Mouse (Mus musculus) hindbrain, embryonic 13.5 days (tissue): ENCODE results near the gene Scaf11. TPM values are rescaled to one million over a fixed set of nuclear protein-coding genes. Genes with fewer than 3 reads are reported as not detected.

Source experiments
- ATAC-seq: fragments of 200-750 bp; cut with Nextera tagmentation; 2 replicates; pipeline ENCODE4 v1.8.0; 2017; ENCODE audit warnings: moderate TSS enrichment; ENCODE audit not compliant: low FRiP score
- H3K27ac ChIP-seq: fragments of 300-500 bp; sonication (generic); 2 replicates; pipeline ENCODE4 v1.5.1; 2015; ENCODE audit warnings: inconsistent platforms, mild to moderate bottlenecking, moderate library complexity
- H3K27me3 ChIP-seq: fragments of 300-500 bp; sonication (generic); 2 replicates; pipeline ENCODE4 v1.6.1; 2015; ENCODE audit warnings: mild to moderate bottlenecking, inconsistent platforms
- H3K36me3 ChIP-seq: fragments of 300-500 bp; sonication (generic); 2 replicates; pipeline ENCODE4 v1.6.1; 2015; ENCODE audit warnings: mild to moderate bottlenecking, inconsistent platforms
- H3K4me1 ChIP-seq: fragments of 300-500 bp; sonication (generic); replicated peaks from 2 replicates; pipeline ENCODE4 v1.6.1; 2015; ENCODE audit warnings: inconsistent platforms
- H3K4me2 ChIP-seq: fragments of 300-500 bp; sonication (generic); 2 replicates; pipeline ENCODE4 v1.6.1; 2015; ENCODE audit warnings: inconsistent platforms, mild to moderate bottlenecking, moderate library complexity
- H3K4me3 ChIP-seq: fragments of 300-500 bp; sonication (generic); 2 replicates; pipeline ENCODE4 v1.5.1; 2015; ENCODE audit warnings: mild to moderate bottlenecking, inconsistent platforms
- H3K9ac ChIP-seq: fragments of 300-500 bp; sonication (generic); 2 replicates; pipeline ENCODE4 v1.6.1; 2015; ENCODE audit warnings: mild to moderate bottlenecking, inconsistent platforms
- H3K9me3 ChIP-seq: fragments of 300-500 bp; sonication (generic); 2 replicates; pipeline ENCODE4 v1.6.1; 2016; ENCODE audit warnings: inconsistent platforms
- WGBS: fragments of 180-500 bp; shearing (Covaris S2); methylation state at CpG from one replicate; pipeline ENCODE4 v1.1.7; 2015; 5-methylcytosine and 5-hydroxymethylcytosine counted together
- polyA plus RNA-seq: library from polyadenylated mRNA; unstranded; fragments of >200 nt; fragmentation: Nextera tagmentation; extraction: Ambion mirVana; gene quantifications from 2 replicates; pipeline ENCODE4 v1.2.1, GENCODE M21; 2015

The Scaf11 gene
- polyA plus RNA-seq, 1 experiment from 2014 or later = 54.4 TPM

GRCm38 (mm10) chr15:96434202-96434601 lies 26.4 kb downstream of the Scaf11 start:
- ATAC-seq = no peak
- 98% methylated on average over 1 of the region's 1 CpGs for WGBS
- no peak overlapping the region for H3K4me3 ChIP-seq

GRCm38 (mm10) chr15:96419920-96420319 lies 40.7 kb downstream of the Scaf11 start:
- H3K36me3 ChIP-seq = peaks cover 70% of the 10 kb centered on the region
- WGBS = 97% methylated on average over 8 of the region's 8 CpGs

More at GRCm38 (mm10) chr15:96434202-96434601, 26.4 kb downstream of the Scaf11 start:
- no peak overlapping the region for H3K9ac ChIP-seq
- H3K27ac ChIP-seq = no peak overlapping the region
- H3K36me3 ChIP-seq = peaks cover 44% of the 10 kb centered on the region
- H3K4me1 ChIP-seq = no peaks in the 10 kb centered on the region
- no peak overlapping the region for H3K4me2 ChIP-seq
- H3K9me3 ChIP-seq = no peaks in the 10 kb centered on the region
- H3K27me3 ChIP-seq = no peaks in the 10 kb centered on the region

GRCm38 (mm10) chr15:96418161-96418560 lies 42.5 kb downstream of the Scaf11 start:
- Histone ChIP-seq H3K9ac (no peak overlapping the region), H3K9me3 (no peaks in the 10 kb centered on the region), H3K4me1 (no peaks in the 10 kb centered on the region), H3K36me3 (peaks cover 81% of the 10 kb centered on the region), H3K4me3 (no peak overlapping the region), H3K27me3 (no peaks in the 10 kb centered on the region), H3K4me2 (no peak overlapping the region), H3K27ac (no peak overlapping the region)
- 98% methylated on average over 12 of the region's 12 CpGs for WGBS
- no peak for ATAC-seq

More at GRCm38 (mm10) chr15:96419920-96420319, 40.7 kb downstream of the Scaf11 start:
- Histone ChIP-seq H3K27ac (no peak overlapping the region), H3K4me2 (no peak overlapping the region), H3K27me3 (no peaks in the 10 kb centered on the region), H3K4me3 (no peak overlapping the region), H3K9me3 (no peaks in the 10 kb centered on the region), H3K9ac (no peak overlapping the region), H3K4me1 (no peaks in the 10 kb centered on the region)
- ATAC-seq = no peak

- H3K9me3 ChIP-seq = no peaks in the 10 kb centered on the region
- no peaks in the 10 kb centered on the region for H3K27me3 ChIP-seq
- no peak for ATAC-seq
- no peak overlapping the region for H3K9ac ChIP-seq
- H3K36me3 ChIP-seq = peaks cover 37% of the 10 kb centered on the region
- no peak overlapping the region for H3K27ac ChIP-seq
- 94% methylated on average over 6 of the region's 6 CpGs for WGBS
- no peak overlapping the region for H3K4me2 ChIP-seq
- no peaks in the 10 kb centered on the region for H3K4me1 ChIP-seq
- H3K4me3 ChIP-seq = no peak overlapping the region
Observed at GRCm38 (mm10) chr15:96408717-96409121, 51.9 kb downstream of the Scaf11 start.

GRCm38 (mm10) chr15:96407151-96407550 lies 53.5 kb downstream of the Scaf11 start:
- WGBS = 81% methylated on average over 2 of the region's 2 CpGs
- H3K27me3 ChIP-seq = no peaks in the 10 kb centered on the region
- H3K36me3 ChIP-seq = peaks cover 30% of the 10 kb centered on the region
- ATAC-seq = no peak
- H3K27ac ChIP-seq = no peak overlapping the region
- H3K4me2 ChIP-seq = no peak overlapping the region
- no peak overlapping the region for H3K4me3 ChIP-seq
- no peaks in the 10 kb centered on the region for H3K4me1 ChIP-seq
- H3K9ac ChIP-seq = no peak overlapping the region
- no peaks in the 10 kb centered on the region for H3K9me3 ChIP-seq

GRCm38 (mm10) chr15:96406253-96406652 lies 54.4 kb downstream of the Scaf11 start:
- ATAC-seq = no peak
- H3K27me3 ChIP-seq = no peaks in the 10 kb centered on the region
- H3K36me3 ChIP-seq = peaks cover 27% of the 10 kb centered on the region
- H3K9me3 ChIP-seq = no peaks in the 10 kb centered on the region
- no peaks in the 10 kb centered on the region for H3K4me1 ChIP-seq
- no peak overlapping the region for H3K4me2 ChIP-seq
- no peak overlapping the region for H3K9ac ChIP-seq
- H3K4me3 ChIP-seq = no peak overlapping the region
- 79% methylated on average over 4 of the region's 4 CpGs for WGBS
- H3K27ac ChIP-seq = no peak overlapping the region

- H3K9me3 ChIP-seq = no peaks in the 10 kb centered on the region
- H3K36me3 ChIP-seq = peaks cover 27% of the 10 kb centered on the region
- no peak overlapping the region for H3K27ac ChIP-seq
- H3K9ac ChIP-seq = no peak overlapping the region
- no peaks in the 10 kb centered on the region for H3K4me1 ChIP-seq
- no peak overlapping the region for H3K4me2 ChIP-seq
- ATAC-seq = no peak
- H3K27me3 ChIP-seq = no peaks in the 10 kb centered on the region
- 70% methylated on average over 5 of the region's 5 CpGs for whole genome bisulfite sequencing
- H3K4me3 ChIP-seq = no peak overlapping the region
Observed at GRCm38 (mm10) chr15:96405548-96405947, 55.1 kb downstream of the Scaf11 start.

GRCm38 (mm10) chr15:96398333-96398732 lies 62.3 kb downstream of the Scaf11 start:
- peaks cover 10% of the 10 kb centered on the region; the same call in 1 of the 2 replicates for H3K4me1 ChIP-seq
- WGBS = 91% methylated on average over 10 of the region's 10 CpGs
- ATAC-seq = no peak
- no peak overlapping the region for H3K4me2 ChIP-seq
- no peaks in the 10 kb centered on the region for H3K9me3 ChIP-seq
- no peak overlapping the region for H3K4me3 ChIP-seq
- no peak overlapping the region for H3K27ac ChIP-seq
- no peaks in the 10 kb centered on the region for H3K27me3 ChIP-seq
- H3K9ac ChIP-seq = no peak overlapping the region
- peaks cover 51% of the 10 kb centered on the region for H3K36me3 ChIP-seq

GRCm38 (mm10) chr15:96396641-96397344 lies 63.9 kb downstream of the Scaf11 start:
- Histone ChIP-seq H3K4me2 (no peak overlapping the region), H3K4me3 (no peak overlapping the region), H3K4me1 (peaks cover 10% of the 10 kb centered on the region; the same call in 1 of the 2 replicates), H3K9me3 (no peaks in the 10 kb centered on the region), H3K9ac (no peak overlapping the region), H3K27ac (no peak overlapping the region), H3K36me3 (peaks cover 61% of the 10 kb centered on the region), H3K27me3 (no peaks in the 10 kb centered on the region)
- ATAC-seq = no peak
- 76% methylated on average over 8 of the region's 8 CpGs for WGBS

GRCm38 (mm10) chr15:96395071-96395470 lies 65.6 kb downstream of the Scaf11 start:
- no peak for ATAC-seq
- Histone ChIP-seq H3K4me2 (no peak overlapping the region), H3K4me3 (no peak overlapping the region), H3K9me3 (no peaks in the 10 kb centered on the region), H3K9ac (no peak overlapping the region), H3K27ac (no peak overlapping the region), H3K4me1 (peaks cover 8% of the 10 kb centered on the region; the same call in 1 of the 2 replicates), H3K27me3 (no peaks in the 10 kb centered on the region), H3K36me3 (peaks cover 71% of the 10 kb centered on the region)
- 98% methylated on average over 6 of the region's 6 CpGs for WGBS

GRCm38 (mm10) chr15:96392878-96393277 lies 67.8 kb downstream of the Scaf11 start:
- Histone ChIP-seq H3K9ac (no peak overlapping the region), H3K4me3 (no peak overlapping the region), H3K36me3 (peaks cover 66% of the 10 kb centered on the region), H3K27ac (no peak overlapping the region), H3K27me3 (no peaks in the 10 kb centered on the region), H3K4me1 (peaks cover 7% of the 10 kb centered on the region; the same call in 1 of the 2 replicates), H3K4me2 (no peak overlapping the region), H3K9me3 (no peaks in the 10 kb centered on the region)
- ATAC-seq = no peak
- WGBS = 94% methylated on average over 3 of the region's 3 CpGs

GRCm38 (mm10) chr15:96388565-96388964 lies 72.1 kb downstream of the Scaf11 start:
- Histone ChIP-seq H3K27me3 (no peaks in the 10 kb centered on the region), H3K4me1 (no peaks in the 10 kb centered on the region), H3K9ac (no peak overlapping the region), H3K36me3 (peaks cover 49% of the 10 kb centered on the region), H3K4me2 (no peak overlapping the region), H3K9me3 (no peaks in the 10 kb centered on the region), H3K4me3 (no peak overlapping the region), H3K27ac (no peak overlapping the region)
- WGBS = 73% methylated on average over 1 of the region's 1 CpGs
- ATAC-seq = no peak

- Histone ChIP-seq H3K36me3 (peaks cover 56% of the 10 kb centered on the region), H3K9me3 (no peaks in the 10 kb centered on the region), H3K9ac (no peak overlapping the region)
Observed at GRCm38 (mm10) chr15:96382223-96382622, 78.4 kb downstream of the Scaf11 start.

More at GRCm38 (mm10) chr15:96382223-96382622, 78.4 kb downstream of the Scaf11 start:
- WGBS = 90% methylated on average over 11 of the region's 11 CpGs
- Histone ChIP-seq H3K4me3 (no peak overlapping the region), H3K4me1 (no peaks in the 10 kb centered on the region), H3K4me2 (no peak overlapping the region), H3K27me3 (no peaks in the 10 kb centered on the region), H3K27ac (no peak overlapping the region)
- ATAC-seq = no peak
